Mouse (Mus musculus) lung, embryonic 15.5 days (tissue): ENCODE results near the gene Cd3d. TPM values are rescaled to one million over a fixed set of nuclear protein-coding genes. Genes with fewer than 3 reads are reported as not detected.
A peak's percentile ranks its signal among the peaks of the same experiment; 100 is the strongest.
"Not testable (repeated sequence)": the region's sequence is repeated elsewhere in the genome, so short reads cannot be mapped to it uniquely, and the experiment has no call there.

ENCODE experiments used
- ATAC-seq: fragments of 200-750 bp; cut with Nextera tagmentation; 2 replicates; pipeline ENCODE4 v1.8.0; 2017; ENCODE audit warnings: moderate number of reproducible peaks, borderline replicate concordance; ENCODE audit not compliant: low FRiP score, low TSS enrichment; ENCODE audit errors: extremely low read depth
- H3K27ac ChIP-seq: fragments of 300-500 bp; sonication (generic); 2 replicates; pipeline ENCODE4 v1.5.1; 2015; ENCODE audit warnings: moderate library complexity, mild to moderate bottlenecking, inconsistent platforms
- H3K27me3 ChIP-seq: fragments of 300-500 bp; sonication (generic); 2 replicates; pipeline ENCODE4 v1.6.1; 2015; ENCODE audit warnings: inconsistent platforms
- H3K36me3 ChIP-seq: fragments of 300-500 bp; sonication (generic); 2 replicates; pipeline ENCODE4 v1.6.1; 2015; ENCODE audit warnings: inconsistent platforms
- H3K4me1 ChIP-seq: fragments of 300-500 bp; sonication (generic); 2 replicates; pipeline ENCODE4 v1.6.1; 2015; ENCODE audit warnings: inconsistent platforms
- H3K4me2 ChIP-seq: fragments of 300-500 bp; sonication (generic); 2 replicates; pipeline ENCODE4 v1.6.1; 2015; ENCODE audit warnings: inconsistent platforms, mild to moderate bottlenecking, moderate library complexity
- H3K4me3 ChIP-seq: fragments of 300-500 bp; sonication (generic); 2 replicates; pipeline ENCODE4 v1.5.1; 2015; ENCODE audit warnings: mild to moderate bottlenecking, inconsistent platforms
- H3K9ac ChIP-seq: fragments of 300-500 bp; sonication (generic); 2 replicates; pipeline ENCODE4 v1.6.1; 2015; ENCODE audit warnings: inconsistent platforms
- H3K9me3 ChIP-seq: fragments of 300-500 bp; sonication (generic); 2 replicates; pipeline ENCODE4 v1.6.1; 2016; ENCODE audit warnings: inconsistent platforms
- WGBS: fragments of 180-500 bp; shearing (Covaris S2); methylation state at CpG from one replicate; pipeline ENCODE4 v1.1.7; 2015; 5-methylcytosine and 5-hydroxymethylcytosine counted together
- polyA plus RNA-seq: library from polyadenylated mRNA; unstranded; fragments of >200 nt; fragmentation: Nextera tagmentation; extraction: Ambion mirVana; gene quantifications from 2 replicates; pipeline ENCODE4 v1.2.1, GENCODE M21; 2015

The Cd3d gene
- 1.1 and 6.2 TPM in 2 replicates for polyA plus RNA-seq

- H3K4me2 ChIP-seq: no peak within 1 kb of the TSS
- 69% methylated on average over 4 of the region's 4 CpGs for WGBS
Observed at GRCm38 (mm10) chr9:44981676-44982075, at the start of gene Cd3d. Gene Cd3d (plus strand): TSS chr9:44981786.

GRCm38 (mm10) chr9:44941756-44942155 lies 39.8 kb upstream of the Cd3d start:
- H3K4me3 ChIP-seq: no peak overlapping the region
- H3K4me1 ChIP-seq: no peaks in the 10 kb centered on the region
- H3K9ac ChIP-seq: no peak overlapping the region
- H3K27me3 ChIP-seq: no peaks in the 10 kb centered on the region
- no peaks in the 10 kb centered on the region for H3K9me3 ChIP-seq
- 80% methylated on average over 4 of the region's 4 CpGs for WGBS
- H3K4me2 ChIP-seq: no peak overlapping the region
- peaks cover 86% of the 10 kb centered on the region for H3K36me3 ChIP-seq
- no peak overlapping the region for H3K27ac ChIP-seq
- no peak for ATAC-seq

More at GRCm38 (mm10) chr9:44981676-44982075, at the start of gene Cd3d:
- no peaks in the 10 kb centered on the region for H3K9me3 ChIP-seq
- H3K4me3 ChIP-seq: no peak within 1 kb of the TSS
- H3K36me3 ChIP-seq: no peaks in the 10 kb centered on the region
- no peaks in the 10 kb centered on the region for H3K4me1 ChIP-seq
- H3K27ac ChIP-seq: no peak within 1 kb of the TSS
- H3K27me3 ChIP-seq: no peaks in the 10 kb centered on the region
- ATAC-seq: no peak
- no peak within 1 kb of the TSS for H3K9ac ChIP-seq

- H3K4me3 ChIP-seq: no peak overlapping the region
- H3K36me3 ChIP-seq: peaks cover 83% of the 10 kb centered on the region
- H3K4me2 ChIP-seq: no peak overlapping the region
- WGBS: 89% methylated on average over 4 of the region's 4 CpGs
- no peaks in the 10 kb centered on the region for H3K4me1 ChIP-seq
- H3K9ac ChIP-seq: no peak overlapping the region
- H3K27me3 ChIP-seq: no peaks in the 10 kb centered on the region
- no peaks in the 10 kb centered on the region for H3K9me3 ChIP-seq
- no peak overlapping the region for H3K27ac ChIP-seq
- no peak for ATAC-seq
Observed at GRCm38 (mm10) chr9:44942421-44942820, 39.2 kb upstream of the Cd3d start.

- no peak overlapping the region for H3K27ac ChIP-seq
- peaks cover 89% of the 10 kb centered on the region for H3K36me3 ChIP-seq
- H3K4me2 ChIP-seq: no peak overlapping the region
- H3K4me3 ChIP-seq: no peak overlapping the region
- no peak for ATAC-seq
- H3K9me3 ChIP-seq: no peaks in the 10 kb centered on the region
- no peaks in the 10 kb centered on the region for H3K27me3 ChIP-seq
- H3K9ac ChIP-seq: no peak overlapping the region
- no peaks in the 10 kb centered on the region for H3K4me1 ChIP-seq
- 91% methylated on average over 7 of the region's 7 CpGs for WGBS
Observed at GRCm38 (mm10) chr9:44946185-44946695, 35.3 kb upstream of the Cd3d start.

GRCm38 (mm10) chr9:44947836-44948235 lies 33.8 kb upstream of the Cd3d start:
- WGBS: 89% methylated on average over 5 of the region's 5 CpGs
- peaks cover 84% of the 10 kb centered on the region for H3K36me3 ChIP-seq
- no peak overlapping the region for H3K27ac ChIP-seq
- H3K9ac ChIP-seq: no peak overlapping the region
- H3K4me1 ChIP-seq: no peaks in the 10 kb centered on the region
- H3K9me3 ChIP-seq: no peaks in the 10 kb centered on the region
- H3K27me3 ChIP-seq: no peaks in the 10 kb centered on the region
- no peak for ATAC-seq
- H3K4me3 ChIP-seq: no peak overlapping the region
- no peak overlapping the region for H3K4me2 ChIP-seq

- no peak for ATAC-seq
- no peaks in the 10 kb centered on the region for H3K9me3 ChIP-seq
- no peak overlapping the region for H3K27ac ChIP-seq
- no peak overlapping the region for H3K9ac ChIP-seq
- H3K4me2 ChIP-seq: no peak overlapping the region
- no peak overlapping the region for H3K4me3 ChIP-seq
- peaks cover 68% of the 10 kb centered on the region for H3K36me3 ChIP-seq
- H3K27me3 ChIP-seq: no peaks in the 10 kb centered on the region
- WGBS: 84% methylated on average over 3 of the region's 3 CpGs
- no peaks in the 10 kb centered on the region for H3K4me1 ChIP-seq
Observed at GRCm38 (mm10) chr9:44954432-44954831, 27.2 kb upstream of the Cd3d start.

GRCm38 (mm10) chr9:44965126-44965832 lies 16.3 kb upstream of the Cd3d start, which contains the start of gene Ube4a:
Gene Ube4a (minus strand): TSS chr9:44965600.
- Histone ChIP-seq H3K9ac (peak within 1 kb of the TSS; percentile 59), H3K27ac (0 out of 2 replicates have a peak within 1 kb of the TSS, but pooled peaks have one; percentile 31), H3K4me1 (peaks cover 17% of the 10 kb centered on the region), H3K36me3 (peaks cover 14% of the 10 kb centered on the region; the same call in 1 of the 2 replicates), H3K4me2 (peak within 1 kb of the TSS; percentile 84), H3K9me3 (no peaks in the 10 kb centered on the region), H3K27me3 (peaks cover 3% of the 10 kb centered on the region), H3K4me3 (peak within 1 kb of the TSS; percentile 69)
- ATAC-seq: peak; percentile 97
- WGBS: under 1% methylated on average over 39 of the region's 39 CpGs

GRCm38 (mm10) chr9:44965833-44966466 lies 15.6 kb upstream of the Cd3d start:
- peaks cover 5% of the 10 kb centered on the region for H3K27me3 ChIP-seq
- no peaks in the 10 kb centered on the region for H3K9me3 ChIP-seq
- H3K36me3 ChIP-seq: peaks cover 12% of the 10 kb centered on the region; the same call in 1 of the 2 replicates
- H3K27ac ChIP-seq: 0 out of 2 replicates have a peak overlapping the region, but pooled peaks have one; percentile 31
- H3K4me3 ChIP-seq: peak overlapping the region; percentile 69
- 0 out of 2 replicates have a peak, but pooled peaks have one; percentile 2 for ATAC-seq
- H3K4me2 ChIP-seq: peak overlapping the region; percentile 84
- peaks cover 17% of the 10 kb centered on the region for H3K4me1 ChIP-seq
- WGBS: 12% methylated on average over 10 of the region's 10 CpGs
- peak overlapping the region; percentile 36 for H3K9ac ChIP-seq

- H3K27ac ChIP-seq: no peak overlapping the region
- H3K27me3 ChIP-seq: peaks cover 5% of the 10 kb centered on the region
- H3K4me2 ChIP-seq: no peak overlapping the region
- no peak overlapping the region for H3K4me3 ChIP-seq
- no peaks in the 10 kb centered on the region for H3K9me3 ChIP-seq
- peaks cover 7% of the 10 kb centered on the region; the same call in 1 of the 2 replicates for H3K36me3 ChIP-seq
- 25% methylated on average over 3 of the region's 3 CpGs for WGBS
- no peak for ATAC-seq
- H3K9ac ChIP-seq: no peak overlapping the region
- peaks cover 17% of the 10 kb centered on the region for H3K4me1 ChIP-seq
Observed at GRCm38 (mm10) chr9:44966815-44967242, 14.8 kb upstream of the Cd3d start.

GRCm38 (mm10) chr9:44967763-44968162 lies 13.8 kb upstream of the Cd3d start:
- H3K9me3 ChIP-seq, H3K4me2 ChIP-seq, H3K9ac ChIP-seq, H3K36me3 ChIP-seq, ATAC-seq, H3K27ac ChIP-seq, H3K27me3 ChIP-seq, H3K4me3 ChIP-seq: not testable (repeated sequence)
- peaks cover 17% of the 10 kb centered on the region for H3K4me1 ChIP-seq
- 88% methylated on average over 5 of the region's 5 CpGs for WGBS

GRCm38 (mm10) chr9:44969450-44969849 lies 12.1 kb upstream of the Cd3d start:
- WGBS: 69% methylated on average over 1 of the region's 1 CpGs
- Histone ChIP-seq H3K9ac (no peak overlapping the region), H3K36me3 (no peaks in the 10 kb centered on the region), H3K27me3 (peaks cover 5% of the 10 kb centered on the region), H3K4me3 (no peak overlapping the region), H3K27ac (no peak overlapping the region), H3K4me2 (no peak overlapping the region), H3K9me3 (no peaks in the 10 kb centered on the region), H3K4me1 (peaks cover 11% of the 10 kb centered on the region)
- no peak for ATAC-seq

GRCm38 (mm10) chr9:44977813-44978212 lies 3.8 kb upstream of the Cd3d start:
- Histone ChIP-seq H3K27ac (no peak overlapping the region), H3K4me1 (no peaks in the 10 kb centered on the region), H3K4me3 (no peak overlapping the region), H3K9ac (no peak overlapping the region), H3K4me2 (no peak overlapping the region), H3K27me3 (no peaks in the 10 kb centered on the region), H3K36me3 (no peaks in the 10 kb centered on the region), H3K9me3 (no peaks in the 10 kb centered on the region)
- ATAC-seq: no peak
- 57% methylated on average over 6 of the region's 6 CpGs for WGBS
